Mouse (Mus musculus) CD8-positive naive resting alpha-beta T cell, adult 2 months (primary cell): ENCODE measurements around the gene Fthl17a.

Experiments
- DNase-seq, 2 experiments: peaks; one replicate each; pipeline ENCODE4 v3.0.0; 2022; ENCODE audit warnings: low read depth in 2 of 2, low spot score in 2 of 2

The Fthl17a gene

GRCm38 (mm10) chrX:85249379-85249778 lies at the start of gene Fthl17a:
Gene Fthl17a, plus strand, starts transcription at chrX:85249679.
- no peak for DNase-seq

GRCm38 (mm10) chrX:85207001-85207400 lies 42.5 kb upstream of the Fthl17a start:
- no peak for DNase-seq

DNA sequence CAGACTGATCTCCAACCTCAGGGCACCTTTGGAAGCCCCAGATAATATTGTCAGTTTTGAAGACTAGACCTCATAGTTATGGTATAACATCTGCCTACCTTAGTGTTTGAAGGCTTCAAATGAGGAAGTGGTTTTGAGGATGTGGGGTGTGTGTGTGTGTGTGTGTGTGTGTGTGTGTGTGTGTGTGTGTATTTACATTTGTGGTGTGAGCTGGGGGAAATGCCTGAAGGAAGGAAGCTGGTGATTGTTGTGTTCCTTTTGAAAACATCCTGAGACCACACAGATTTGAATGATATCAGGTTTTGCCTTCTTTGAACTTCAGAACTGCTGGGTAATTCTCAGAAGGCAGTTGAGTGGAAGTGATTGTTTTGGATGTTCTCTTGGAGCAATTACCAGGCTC lies 22.6 kb upstream of the Fthl17a start:
- peak; percentile 9 to 15 for DNase-seq

DNA sequence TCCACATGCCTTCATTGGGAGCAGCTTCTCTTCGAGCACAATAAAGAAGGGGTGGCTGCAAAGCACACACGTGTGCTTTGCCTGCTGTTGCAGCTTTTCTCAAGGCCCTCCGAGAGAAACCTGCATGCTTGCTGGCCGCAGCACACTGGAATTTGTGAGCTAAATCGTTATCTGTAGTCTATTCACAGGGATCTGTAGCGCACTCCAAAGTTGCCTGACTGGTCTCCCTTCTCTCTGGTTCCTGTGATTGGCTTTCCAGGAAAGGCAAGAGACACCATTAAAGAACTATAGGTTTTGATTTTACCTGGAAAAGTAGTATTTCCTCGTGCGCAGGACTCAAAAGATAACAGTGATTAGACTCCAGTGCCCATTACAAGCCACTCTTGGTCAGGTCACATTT lies 22.3 kb downstream of the Fthl17a start:
- DNase-seq: no peak

- DNase-seq: no peak
Measured at GRCm38 (mm10) chrX:85272296-85272695, 22.8 kb downstream of the Fthl17a start.

- DNase-seq: no peak
Measured at GRCm38 (mm10) chrX:85289846-85290245, 40.4 kb downstream of the Fthl17a start.

- DNase-seq: no peak
Measured at GRCm38 (mm10) chrX:85292781-85293180, 43.3 kb downstream of the Fthl17a start.

DNA sequence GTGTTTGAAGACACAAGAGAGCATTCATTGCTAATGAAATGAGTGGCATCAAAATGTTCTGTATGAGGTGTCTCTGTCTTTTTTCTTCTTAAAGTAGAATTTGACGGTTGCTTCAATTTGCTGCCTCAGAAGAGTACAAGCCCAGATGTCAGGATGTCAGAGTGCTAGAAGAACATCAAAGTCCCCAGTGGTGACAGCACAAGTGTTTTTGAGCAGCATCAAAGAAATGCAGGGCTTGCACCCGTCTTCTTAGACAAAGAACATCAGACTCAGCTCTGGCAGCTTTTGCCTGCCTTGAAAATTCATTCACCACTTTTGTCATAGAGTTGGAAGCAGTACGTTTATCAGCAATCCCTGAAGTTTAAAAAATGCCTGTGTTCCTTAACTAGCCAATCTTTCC lies 44.5 kb downstream of the Fthl17a start:
- DNase-seq: no peak

DNA sequence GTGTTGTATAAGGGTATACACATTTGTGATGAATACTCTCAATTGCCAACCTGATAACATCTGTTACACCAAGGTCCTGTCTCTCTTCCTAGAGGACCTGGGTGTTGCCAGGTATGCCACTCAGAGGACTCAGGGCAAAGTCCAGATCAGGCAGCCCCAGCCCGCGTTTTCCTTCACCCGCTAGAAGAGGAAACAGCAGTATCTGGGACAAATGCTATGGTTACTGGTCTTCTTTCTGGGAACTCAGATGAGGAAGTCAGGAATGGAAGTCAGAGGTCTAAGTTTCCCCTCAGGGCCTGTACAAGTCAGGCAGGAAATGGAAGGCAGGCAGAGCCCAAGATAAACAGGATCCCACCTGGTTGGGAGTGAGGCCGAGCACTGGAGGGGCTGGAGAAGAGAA lies 55.2 kb downstream of the Fthl17a start:
- DNase-seq: no peak

GRCm38 (mm10) chrX:85318576-85318975 lies 69.1 kb downstream of the Fthl17a start:
- DNase-seq: no peak

- no peak for DNase-seq
Measured at GRCm38 (mm10) chrX:85319193-85319592, 69.7 kb downstream of the Fthl17a start.
